Mouse (Mus musculus): ENCODE data around the gene Ivns1abp. TPM values are rescaled to one million over a fixed set of nuclear protein-coding genes. Genes with fewer than 3 reads are reported as not detected.
"Not testable (repeated sequence)": the region's sequence is repeated elsewhere in the genome, so short reads cannot be mapped to it uniquely, and the experiment has no call there.

Gene Ivns1abp
- polyA plus RNA-seq (2016; fragmentation: Nextera tagmentation; extraction: Ambion mirVana) = 367 and 379 TPM in 2 replicates

DNA sequence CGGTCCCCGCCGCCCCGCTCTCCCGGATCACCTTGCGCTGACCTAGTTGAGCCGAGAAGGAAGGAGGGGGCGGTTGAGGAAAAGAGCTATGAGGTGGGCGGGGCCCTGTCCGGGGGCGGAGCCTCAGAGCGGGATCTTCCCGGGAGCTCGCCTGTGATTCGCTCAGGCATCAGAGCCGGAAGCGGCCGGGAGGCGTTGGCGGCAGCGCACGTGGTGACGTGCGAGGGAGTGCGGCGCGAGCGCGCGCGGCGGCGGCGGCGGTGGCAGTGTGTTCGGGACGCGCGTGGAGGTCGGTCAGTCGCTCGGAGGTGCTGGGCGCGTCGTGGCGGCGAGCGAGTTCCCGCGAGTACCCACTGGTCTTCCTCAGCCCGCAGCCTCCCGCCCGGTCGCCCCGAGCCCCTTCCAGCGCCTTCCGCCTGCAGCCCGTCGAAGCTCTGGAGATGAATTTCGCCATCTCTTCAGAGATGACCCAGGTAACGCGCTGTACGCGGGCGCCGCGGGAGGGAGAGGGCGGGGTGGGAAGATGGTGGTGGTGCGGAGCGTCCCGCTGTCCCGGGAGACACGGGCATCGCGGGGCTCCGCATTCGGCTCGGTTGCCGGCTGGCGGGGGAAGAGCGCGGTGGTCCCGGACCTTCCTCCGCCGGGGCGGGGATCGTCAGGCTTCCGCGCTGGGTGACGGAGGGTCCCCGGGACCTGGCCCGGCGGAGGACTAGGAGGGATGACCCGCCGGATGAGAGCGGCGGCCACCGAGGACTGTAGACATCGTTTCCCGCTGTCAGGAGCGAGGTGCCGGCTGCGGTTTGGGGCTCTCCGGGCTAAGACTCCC is at the start of gene Ivns1abp:
TSS of gene Ivns1abp (plus strand) at position 195 of the 826 bp plus-strand sequence.
- H3K36me3 ChIP-seq = peaks cover 2% of the 10 kb centered on the region
- peaks cover 31% of the 10 kb centered on the region for H3K4me1 ChIP-seq
- H3K9ac ChIP-seq (replicated peaks) = peak within 1 kb of the TSS; percentile 96
- H3K27ac ChIP-seq (replicated peaks) = peak within 1 kb of the TSS; percentile 93
- under 1% methylated on average over 68 of the region's 104 CpGs for WGBS
- peak; percentile 94 for ATAC-seq (ENCODE audit: low FRiP score, low read depth)
- H3K4me3 ChIP-seq = peak within 1 kb of the TSS; percentile 86
- H3K27me3 ChIP-seq = no peaks in the 10 kb centered on the region
- no peaks in the 10 kb centered on the region for H3K9me3 ChIP-seq
- H3K4me2 ChIP-seq (replicated peaks) = peak within 1 kb of the TSS; percentile 73

DNA sequence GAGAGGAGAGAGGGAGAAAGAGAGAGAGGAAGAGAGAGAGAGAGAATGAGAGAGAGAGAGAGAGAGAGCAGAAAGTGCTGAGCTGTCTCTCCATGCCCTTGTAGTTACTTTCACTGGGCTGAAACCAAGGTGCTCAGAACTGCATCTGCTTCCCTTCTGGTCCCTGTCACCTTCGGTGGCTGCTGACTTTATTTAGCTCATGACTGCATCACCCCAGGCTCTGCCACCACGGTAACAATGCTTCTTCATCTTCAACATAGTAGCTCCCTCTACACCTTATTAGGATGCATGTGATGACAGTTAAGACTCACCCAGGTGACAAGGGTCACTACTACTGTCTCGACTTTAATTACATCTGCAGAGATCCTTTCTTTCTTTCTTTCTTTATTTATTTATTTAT is 48.8 kb upstream of the Ivns1abp start:
- H3K27ac ChIP-seq (replicated peaks) = no peak overlapping the region
- WGBS = 86% methylated on average over 3 of the region's 3 CpGs

DNA sequence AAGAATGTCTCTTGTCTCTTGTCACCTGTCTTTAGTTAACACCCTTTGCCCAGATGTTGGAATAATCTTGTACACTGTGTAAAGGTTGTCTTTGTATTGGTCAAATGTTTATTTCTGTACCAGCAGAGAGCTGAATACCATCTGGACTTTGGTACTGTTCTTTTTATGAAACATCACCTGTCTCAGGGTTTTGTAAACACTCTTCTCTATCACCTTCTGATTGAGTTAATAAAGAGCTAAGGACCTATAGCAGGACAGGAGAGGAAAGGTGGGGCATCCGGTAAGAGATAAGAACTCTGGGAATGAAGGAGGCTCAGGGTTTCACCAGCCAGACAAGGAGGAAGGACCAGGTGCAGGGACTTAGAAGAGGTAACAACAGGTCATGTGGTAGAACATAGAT is 47.7 kb upstream of the Ivns1abp start:
- Histone ChIP-seq H3K4me2 (replicated peaks) (no peak overlapping the region), H3K9ac (replicated peaks) (no peak overlapping the region), H3K27ac (replicated peaks) (no peak overlapping the region), H3K4me3 (no peak overlapping the region), H3K36me3 (no peaks in the 10 kb centered on the region), H3K27me3 (no peaks in the 10 kb centered on the region), H3K9me3 (no peaks in the 10 kb centered on the region), H3K4me1 (no peaks in the 10 kb centered on the region)
- WGBS = 84% methylated on average over 1 of the region's 1 CpGs
- ATAC-seq (ENCODE audit: low FRiP score, low read depth) = no peak

More for the DNA sequence above, 48.8 kb upstream of the Ivns1abp start:
- H3K9me3 ChIP-seq = no peaks in the 10 kb centered on the region
- no peak for ATAC-seq (ENCODE audit: low FRiP score, low read depth)
- no peaks in the 10 kb centered on the region for H3K27me3 ChIP-seq
- H3K4me1 ChIP-seq = no peaks in the 10 kb centered on the region
- H3K9ac ChIP-seq (replicated peaks) = no peak overlapping the region
- no peak overlapping the region for H3K4me2 ChIP-seq (replicated peaks)
- H3K36me3 ChIP-seq = no peaks in the 10 kb centered on the region
- no peak overlapping the region for H3K4me3 ChIP-seq

DNA sequence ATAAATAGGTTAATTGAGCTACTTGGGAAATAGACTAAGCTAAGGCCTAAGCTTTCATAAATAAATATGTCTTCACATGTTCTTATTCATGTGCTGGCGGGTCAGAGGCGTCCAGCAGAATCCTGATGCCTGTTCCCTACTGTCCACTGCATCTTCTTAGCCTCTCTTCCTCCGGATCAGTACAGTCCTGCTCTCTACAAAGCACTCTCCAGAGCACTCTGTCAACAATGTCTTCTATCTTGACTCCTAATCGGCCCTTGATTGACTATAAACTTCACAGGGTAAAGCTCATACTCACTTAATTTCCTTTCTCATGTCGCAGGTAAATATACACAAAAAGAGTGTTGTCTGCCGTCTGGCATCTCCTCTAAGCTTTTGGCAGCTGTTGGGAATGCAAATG is 47.3 kb upstream of the Ivns1abp start:
- WGBS = 87% methylated on average over 6 of the region's 6 CpGs
- no peaks in the 10 kb centered on the region for H3K4me1 ChIP-seq
- H3K36me3 ChIP-seq = no peaks in the 10 kb centered on the region
- H3K9me3 ChIP-seq = no peaks in the 10 kb centered on the region
- no peak for ATAC-seq (ENCODE audit: low FRiP score, low read depth)
- H3K27me3 ChIP-seq = no peaks in the 10 kb centered on the region
- no peak overlapping the region for H3K9ac ChIP-seq (replicated peaks)
- no peak overlapping the region for H3K27ac ChIP-seq (replicated peaks)
- H3K4me2 ChIP-seq (replicated peaks) = no peak overlapping the region
- no peak overlapping the region for H3K4me3 ChIP-seq

DNA sequence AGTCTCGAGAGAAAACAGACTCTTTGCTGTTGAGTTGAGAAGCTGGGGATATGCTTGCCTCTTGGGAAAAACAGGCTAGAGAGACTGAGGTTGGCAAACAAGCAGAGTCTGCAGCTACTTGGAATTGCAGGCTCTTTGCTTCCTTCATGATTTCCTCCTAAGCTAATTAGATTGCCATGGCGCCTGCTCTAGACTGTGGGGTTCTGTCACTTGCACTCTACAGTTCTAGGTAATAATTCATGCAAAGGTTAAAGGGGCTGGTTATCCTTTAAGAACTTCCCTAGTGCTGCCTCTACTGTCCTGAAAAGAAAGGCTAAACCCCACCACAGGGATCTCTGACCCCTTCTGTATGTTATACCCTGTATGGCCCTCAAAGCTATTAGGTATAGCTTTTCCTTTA is 46.7 kb upstream of the Ivns1abp start:
- H3K9ac ChIP-seq (replicated peaks) = no peak overlapping the region
- WGBS = 91% methylated on average over 2 of the region's 2 CpGs
- ATAC-seq (ENCODE audit: low FRiP score, low read depth) = no peak
- no peaks in the 10 kb centered on the region for H3K4me1 ChIP-seq
- H3K4me2 ChIP-seq (replicated peaks) = no peak overlapping the region
- H3K9me3 ChIP-seq = no peaks in the 10 kb centered on the region
- no peak overlapping the region for H3K4me3 ChIP-seq
- no peaks in the 10 kb centered on the region for H3K27me3 ChIP-seq
- H3K27ac ChIP-seq (replicated peaks) = no peak overlapping the region
- no peaks in the 10 kb centered on the region for H3K36me3 ChIP-seq

DNA sequence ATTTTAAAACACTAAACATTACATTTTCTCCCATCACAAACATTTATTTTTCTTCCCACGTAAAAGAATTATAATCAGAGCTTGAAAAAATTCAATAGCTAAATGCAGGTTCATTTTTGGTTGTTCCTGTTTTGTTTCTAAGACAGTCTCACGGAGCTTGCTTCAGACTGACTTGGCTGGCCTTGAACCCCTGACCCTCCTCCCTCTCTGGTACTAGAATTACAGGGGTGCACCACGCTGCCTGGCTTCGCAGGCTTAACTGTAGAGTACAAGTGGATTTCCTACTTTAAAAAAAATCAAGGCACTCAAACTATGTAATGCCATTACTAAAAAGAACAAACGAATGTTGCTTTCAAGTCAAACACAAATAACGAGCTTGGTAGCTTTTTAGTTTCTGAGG is 42.8 kb upstream of the Ivns1abp start:
- 74% methylated on average over 6 of the region's 6 CpGs for WGBS
- Histone ChIP-seq H3K4me3 (no peak overlapping the region), H3K36me3 (no peaks in the 10 kb centered on the region), H3K9me3 (no peaks in the 10 kb centered on the region), H3K9ac (replicated peaks) (no peak overlapping the region), H3K27me3 (no peaks in the 10 kb centered on the region), H3K27ac (replicated peaks) (no peak overlapping the region), H3K4me1 (no peaks in the 10 kb centered on the region), H3K4me2 (replicated peaks) (no peak overlapping the region)
- ATAC-seq (ENCODE audit: low FRiP score, low read depth) = no peak

DNA sequence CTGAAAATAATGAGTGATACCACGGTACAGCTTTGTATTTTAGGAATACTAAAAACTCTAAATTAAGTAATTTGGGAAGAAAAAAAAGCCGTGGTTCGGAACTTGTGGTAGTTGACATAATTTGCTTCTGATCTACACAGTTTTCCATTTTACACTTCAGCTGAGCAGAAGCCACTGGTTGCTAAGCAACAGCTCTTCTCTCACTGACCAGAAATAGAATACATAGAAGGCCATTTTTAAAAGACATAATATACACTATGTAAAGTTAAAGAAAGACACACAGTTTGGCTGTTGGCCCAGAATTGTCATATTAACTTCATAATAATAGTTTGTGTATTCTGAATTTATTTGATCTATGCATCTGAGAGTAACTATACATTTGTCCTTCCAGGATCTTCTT is 42.4 kb upstream of the Ivns1abp start:
- 68% methylated on average over 3 of the region's 3 CpGs for WGBS
- no peaks in the 10 kb centered on the region for H3K36me3 ChIP-seq
- H3K9ac ChIP-seq (replicated peaks) = no peak overlapping the region
- no peak overlapping the region for H3K27ac ChIP-seq (replicated peaks)
- H3K27me3 ChIP-seq = no peaks in the 10 kb centered on the region
- no peaks in the 10 kb centered on the region for H3K4me1 ChIP-seq
- H3K4me2 ChIP-seq (replicated peaks) = no peak overlapping the region
- H3K4me3 ChIP-seq = no peak overlapping the region
- H3K9me3 ChIP-seq = no peaks in the 10 kb centered on the region
- no peak for ATAC-seq (ENCODE audit: low FRiP score, low read depth)

DNA sequence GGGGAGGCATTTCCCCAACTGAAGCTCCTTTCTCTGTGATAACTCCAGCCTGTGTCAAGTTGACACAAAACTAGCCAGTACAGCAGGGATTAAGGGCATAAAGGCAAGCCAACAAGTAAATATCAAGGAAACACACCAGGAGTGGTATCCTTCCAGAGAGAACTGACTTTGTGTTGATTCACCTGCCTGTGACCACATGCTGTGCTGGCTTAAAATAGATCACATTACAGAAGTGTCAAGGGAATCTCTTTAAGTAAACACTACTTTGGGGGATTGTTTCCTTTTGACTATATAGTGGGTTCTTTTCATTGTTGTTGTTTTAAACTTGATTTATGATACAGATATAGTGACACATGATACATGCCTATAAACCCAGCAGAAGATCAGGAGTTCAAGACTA is 41.0 kb upstream of the Ivns1abp start:
- H3K9me3 ChIP-seq = no peaks in the 10 kb centered on the region
- H3K9ac ChIP-seq (replicated peaks) = no peak overlapping the region
- no peak overlapping the region for H3K4me2 ChIP-seq (replicated peaks)
- no peak overlapping the region for H3K4me3 ChIP-seq
- no peaks in the 10 kb centered on the region for H3K27me3 ChIP-seq
- H3K4me1 ChIP-seq = no peaks in the 10 kb centered on the region
- no peak for ATAC-seq (ENCODE audit: low FRiP score, low read depth)
- H3K27ac ChIP-seq (replicated peaks) = no peak overlapping the region
- H3K36me3 ChIP-seq = no peaks in the 10 kb centered on the region

DNA sequence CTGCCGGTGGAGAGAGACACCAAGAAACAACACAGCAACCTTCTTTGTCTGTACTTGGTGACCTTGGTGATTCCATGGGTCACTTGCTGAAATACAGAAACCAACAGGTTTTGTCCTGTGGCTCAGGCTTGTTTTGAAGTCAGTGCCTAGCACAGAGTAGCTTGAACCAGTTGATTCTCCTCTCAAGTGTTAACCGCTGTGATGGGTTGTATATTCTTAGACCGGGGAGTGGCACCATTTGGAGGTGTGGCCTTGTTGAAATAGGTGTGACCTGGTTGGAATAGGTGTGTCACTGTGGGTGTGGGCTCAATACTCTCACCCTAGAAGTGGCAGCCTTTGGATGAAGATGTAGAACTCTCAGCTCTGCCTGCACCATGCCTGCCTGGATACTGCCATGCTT is 39.3 kb upstream of the Ivns1abp start:
- WGBS = 81% methylated on average over 3 of the region's 3 CpGs
- H3K9me3 ChIP-seq; H3K9ac ChIP-seq (replicated peaks); H3K27me3 ChIP-seq; H3K4me3 ChIP-seq; H3K27ac ChIP-seq (replicated peaks); H3K4me1 ChIP-seq; ATAC-seq (ENCODE audit: low FRiP score, low read depth); H3K4me2 ChIP-seq (replicated peaks); H3K36me3 ChIP-seq: not testable (repeated sequence)

DNA sequence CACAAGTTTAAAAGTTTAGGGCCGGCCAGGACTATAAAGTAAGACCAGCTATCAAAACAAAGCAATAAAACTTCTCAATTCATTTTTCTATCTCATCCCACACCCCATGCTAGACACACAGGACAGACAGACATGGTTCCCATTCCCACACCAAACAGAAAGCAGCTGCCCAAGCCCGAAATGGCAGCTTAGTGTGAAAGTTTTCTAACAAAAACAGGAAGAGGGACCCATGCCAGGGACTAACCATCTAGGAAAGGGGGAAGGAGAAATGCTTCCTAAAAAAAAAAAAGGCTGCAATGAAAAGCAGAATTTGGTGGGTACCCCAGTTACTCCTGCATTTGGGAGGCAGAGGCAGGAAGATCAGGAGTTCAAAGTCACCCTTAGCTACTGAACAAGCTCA is 37.2 kb upstream of the Ivns1abp start:
- Histone ChIP-seq H3K4me3 (no peak overlapping the region), H3K36me3 (no peaks in the 10 kb centered on the region), H3K4me2 (replicated peaks) (no peak overlapping the region), H3K27ac (replicated peaks) (no peak overlapping the region), H3K4me1 (no peaks in the 10 kb centered on the region), H3K27me3 (no peaks in the 10 kb centered on the region), H3K9ac (replicated peaks) (no peak overlapping the region), H3K9me3 (no peaks in the 10 kb centered on the region)
- WGBS = 83% methylated on average over 2 of the region's 2 CpGs
- no peak for ATAC-seq (ENCODE audit: low FRiP score, low read depth)

DNA sequence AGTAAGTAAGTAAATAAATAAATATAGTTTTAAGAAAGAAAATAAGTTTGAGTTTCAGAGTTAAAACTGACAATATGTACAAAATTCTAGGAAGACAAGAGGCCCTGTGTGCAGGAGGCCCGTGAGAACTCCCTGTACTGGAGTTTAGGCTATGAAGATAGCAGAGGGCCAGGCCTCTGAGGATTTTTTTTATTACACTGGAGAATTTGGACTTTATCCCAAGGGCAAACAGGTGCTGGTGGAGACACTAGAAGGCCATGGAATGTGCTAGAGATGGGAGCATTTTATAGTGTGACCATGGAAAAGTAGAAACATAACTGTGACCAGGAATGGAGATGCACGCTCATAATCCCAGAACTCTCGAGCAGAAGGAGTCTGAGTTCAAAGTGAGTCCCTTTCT is 36.5 kb upstream of the Ivns1abp start:
- Histone ChIP-seq H3K4me2 (replicated peaks) (no peak overlapping the region), H3K4me1 (no peaks in the 10 kb centered on the region), H3K9me3 (no peaks in the 10 kb centered on the region), H3K4me3 (no peak overlapping the region), H3K9ac (replicated peaks) (no peak overlapping the region), H3K27me3 (no peaks in the 10 kb centered on the region), H3K36me3 (no peaks in the 10 kb centered on the region), H3K27ac (replicated peaks) (no peak overlapping the region)
- 79% methylated on average over 3 of the region's 3 CpGs for WGBS
- ATAC-seq (ENCODE audit: low FRiP score, low read depth) = no peak

DNA sequence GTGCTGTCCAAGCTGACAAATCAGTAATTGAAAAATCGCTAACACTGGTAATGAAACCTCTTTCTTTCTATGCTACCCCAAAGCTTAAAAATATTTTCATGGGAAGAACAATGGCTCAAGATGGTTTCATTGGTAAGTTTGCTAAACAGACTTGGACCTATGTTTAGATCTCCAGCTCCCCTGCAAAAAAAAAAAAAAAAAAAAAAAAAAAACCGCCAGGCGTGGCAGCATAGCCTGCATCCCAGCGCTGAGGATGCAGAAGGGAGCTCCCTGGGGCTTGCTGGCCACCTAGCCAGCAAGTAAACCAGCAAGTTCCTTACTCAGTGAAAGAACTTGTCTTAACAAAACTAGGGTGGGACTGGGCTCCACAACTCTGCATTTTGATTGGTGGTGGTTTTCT is 35.8 kb upstream of the Ivns1abp start:
- no peaks in the 10 kb centered on the region for H3K27me3 ChIP-seq
- H3K4me1 ChIP-seq = no peaks in the 10 kb centered on the region
- no peak overlapping the region for H3K9ac ChIP-seq (replicated peaks)
- H3K4me3 ChIP-seq = no peak overlapping the region
- 38% methylated on average over 4 of the region's 4 CpGs for WGBS
- H3K9me3 ChIP-seq = no peaks in the 10 kb centered on the region
- H3K27ac ChIP-seq (replicated peaks) = no peak overlapping the region
- no peaks in the 10 kb centered on the region for H3K36me3 ChIP-seq
- no peak for ATAC-seq (ENCODE audit: low FRiP score, low read depth)
- no peak overlapping the region for H3K4me2 ChIP-seq (replicated peaks)

DNA sequence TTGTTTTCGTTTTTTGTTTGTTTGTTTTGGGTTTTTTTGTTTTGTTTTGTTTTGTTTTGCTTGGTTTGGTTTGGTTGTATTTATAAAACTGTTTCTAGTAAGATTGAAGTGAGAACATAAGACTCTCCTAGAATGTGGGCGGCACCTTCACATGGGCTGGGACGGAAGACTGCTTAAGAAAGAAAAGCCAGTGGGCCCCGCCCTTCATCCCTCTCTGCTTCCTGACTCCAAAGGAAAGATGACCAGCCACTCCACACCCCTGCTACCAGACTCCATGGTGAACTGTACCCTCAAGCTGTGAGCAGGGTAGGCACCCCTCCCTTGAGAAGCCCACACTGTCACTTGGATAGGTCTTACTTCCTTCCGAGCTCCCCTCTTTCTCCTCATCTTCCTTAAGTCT is 33.8 kb upstream of the Ivns1abp start:
- Histone ChIP-seq H3K4me3 (no peak overlapping the region), H3K9me3 (no peaks in the 10 kb centered on the region), H3K4me1 (no peaks in the 10 kb centered on the region), H3K9ac (replicated peaks) (no peak overlapping the region), H3K36me3 (no peaks in the 10 kb centered on the region), H3K4me2 (replicated peaks) (no peak overlapping the region), H3K27me3 (no peaks in the 10 kb centered on the region), H3K27ac (replicated peaks) (no peak overlapping the region)
- WGBS = 79% methylated on average over 5 of the region's 5 CpGs
- ATAC-seq (ENCODE audit: low FRiP score, low read depth) = no peak
